In the genomic region with DNA sequence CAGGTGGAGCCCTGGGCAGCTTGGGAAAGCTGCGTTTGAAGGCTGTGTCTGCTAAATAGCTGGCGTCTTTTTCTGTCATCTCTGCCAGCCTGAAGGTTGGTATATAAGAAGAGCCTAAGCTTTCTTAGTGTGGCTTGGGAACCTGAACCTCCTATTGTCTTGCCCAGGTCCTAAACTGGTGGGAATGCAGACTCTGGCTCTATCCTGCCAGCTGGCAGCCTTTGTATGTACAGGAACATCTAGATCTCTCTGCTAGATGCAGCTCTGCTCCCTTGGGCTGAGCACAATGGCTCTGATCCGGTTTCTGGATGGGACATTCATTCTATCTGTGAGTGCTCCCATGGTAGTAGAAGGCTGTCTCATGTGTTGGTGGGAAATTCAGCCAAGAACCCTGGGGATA, we compare ENCODE assay signal across 10 mouse cellular contexts. TPM values are rescaled to one million over a fixed set of nuclear protein-coding genes. Genes with fewer than 3 reads are reported as not detected.
A peak's percentile ranks its signal among the peaks of the same experiment; 100 is the strongest.
DNase-seq lines count a peak whose midpoint lies in the region; ATAC-seq and TF ChIP-seq lines count a peak whose summit lies in the region.
"Had no signal": no experiment of that assay in that cellular context is flagged by ENCODE, and none has a peak within 500 bp of the region (broad histone marks: within the 10 kb centered on the region; RNA-seq: fewer than 3 reads in every experiment).

No protein-coding gene starts in this region.

- H3K9me3 ChIP-seq in embryonic facial prominence, embryonic 12.5 days: no peaks in the 10 kb centered on the region
- no peaks in the 10 kb centered on the region for H3K9me3 ChIP-seq in hindbrain, embryonic 11.5 days (ENCODE audit: control insufficient read depth, low read length)
- H3K9me3 ChIP-seq in midbrain, embryonic 12.5 days: no peaks in the 10 kb centered on the region
- H3K9me3 ChIP-seq: liver, embryonic 15.5 days had no signal

- WGBS in embryonic facial prominence, embryonic 12.5 days: 52% methylated on average over 3 of the region's 3 CpGs
- WGBS in hindbrain, embryonic 11.5 days: 57% methylated on average over 3 of the region's 3 CpGs
- WGBS in midbrain, embryonic 12.5 days: 53% methylated on average over 3 of the region's 3 CpGs
- 63% methylated on average over 3 of the region's 3 CpGs for WGBS in cerebellum, adult 2 months

- DNase-seq in heart, adult 18-20 months: peak; percentile 50 to 57
- no peak for DNase-seq in heart, postnatal 25 days (ENCODE audit: low spot score)
- DNase-seq in hindbrain, embryonic 11.5 days (ENCODE audit: low spot score): no peak
- DNase-seq in frontal cortex, adult 2 months (ENCODE audit: extremely low spot score in 1 of 2, low spot score in 1 of 2): no peak
- DNase-seq in urinary bladder, postnatal 10 days (ENCODE audit: low spot score): no peak
- no peak for DNase-seq in cerebellum, adult 2 months
- DNase-seq: right cerebral cortex, postnatal 25 days had no signal

- no peak for ATAC-seq in embryonic facial prominence, embryonic 12.5 days (ENCODE audit: insufficient number of reproducible peaks, insufficient read depth, low FRiP score, low TSS enrichment)
- ATAC-seq in hindbrain, embryonic 11.5 days (ENCODE audit: low FRiP score): no peak
- no peak for ATAC-seq in midbrain, embryonic 12.5 days (ENCODE audit: low FRiP score, low read depth)

- no peak for TF ChIP-seq CTCF in cerebellum, adult 2 months (IDR thresholded peaks at IDR 0.05; ENCODE audit: borderline replicate concordance, insufficient read depth, low read depth, low read length)

- H3K27me3 ChIP-seq in embryonic facial prominence, embryonic 12.5 days: no peaks in the 10 kb centered on the region
- H3K27me3 ChIP-seq in hindbrain, embryonic 11.5 days (ENCODE audit: control insufficient read depth, insufficient read depth, low read length): peaks cover 2% of the 10 kb centered on the region; the same call in 1 of the 2 replicates
- H3K27me3 ChIP-seq in midbrain, embryonic 12.5 days: peaks cover 13% of the 10 kb centered on the region
- H3K27me3 ChIP-seq in cerebellum, adult 2 months (ENCODE audit: control insufficient read depth, insufficient read depth, low read length): no peaks in the 10 kb centered on the region; the same call in 1 of the 2 replicates

- TF ChIP-seq POLR2A in cerebellum, adult 2 months (IDR thresholded peaks at IDR 0.05; ENCODE audit: borderline replicate concordance, insufficient read depth, low read length): no peak

- H3K27ac ChIP-seq in embryonic facial prominence, embryonic 12.5 days: peak overlapping the region; percentile 66
- peak overlapping the region; percentile 24; the same call in 1 of the 2 replicates for H3K27ac ChIP-seq in hindbrain, embryonic 11.5 days (ENCODE audit: low read depth, low read length)
- peak overlapping the region; percentile 84 for H3K27ac ChIP-seq in midbrain, embryonic 12.5 days (replicated peaks)
- no peak overlapping the region for H3K27ac ChIP-seq in cerebellum, adult 2 months (ENCODE audit: insufficient read depth, low read length)
- H3K27ac ChIP-seq: liver, embryonic 15.5 days had no signal

- H3K36me3 ChIP-seq in embryonic facial prominence, embryonic 12.5 days: peaks cover 11% of the 10 kb centered on the region; the same call in 1 of the 2 replicates
- H3K36me3 ChIP-seq in hindbrain, embryonic 11.5 days (ENCODE audit: control insufficient read depth, insufficient read depth, low read length): no peaks in the 10 kb centered on the region
- H3K36me3 ChIP-seq in midbrain, embryonic 12.5 days: peaks cover 19% of the 10 kb centered on the region
- H3K36me3 ChIP-seq: liver, embryonic 15.5 days had no signal

- H3K4me3 ChIP-seq in embryonic facial prominence, embryonic 12.5 days: peak overlapping the region; percentile 65
- peak overlapping the region; percentile 61 for H3K4me3 ChIP-seq in hindbrain, embryonic 11.5 days (ENCODE audit: low read depth, low read length)
- H3K4me3 ChIP-seq in midbrain, embryonic 12.5 days: peak overlapping the region; percentile 58
- no peak overlapping the region for H3K4me3 ChIP-seq in cerebellum, adult 2 months (replicated peaks; ENCODE audit: insufficient read depth, low read depth, low read length)
- H3K4me3 ChIP-seq: liver, embryonic 15.5 days had no signal

- intact Hi-C loops in heart, postnatal 25 days (cut with DNase I): loop anchor here (5.0 kb wide), 2 partner anchors 81 to 286 kb away; no protein-coding TSS in a partner anchor

- peak overlapping the region; percentile 62 for H3K4me2 ChIP-seq in embryonic facial prominence, embryonic 12.5 days (replicated peaks)
- peak overlapping the region; percentile 64 for H3K4me2 ChIP-seq in hindbrain, embryonic 11.5 days (replicated peaks; ENCODE audit: low read depth, low read length)
- peak overlapping the region; percentile 63 for H3K4me2 ChIP-seq in midbrain, embryonic 12.5 days (replicated peaks)
- H3K4me2 ChIP-seq: liver, embryonic 15.5 days had no signal

- peak overlapping the region; percentile 49 for H3K9ac ChIP-seq in embryonic facial prominence, embryonic 12.5 days
- peak overlapping the region; percentile 50 for H3K9ac ChIP-seq in hindbrain, embryonic 11.5 days (ENCODE audit: low read depth, low read length)
- H3K9ac ChIP-seq in midbrain, embryonic 12.5 days (replicated peaks): peak overlapping the region; percentile 73
- H3K9ac ChIP-seq: liver, embryonic 15.5 days had no signal

- H3K4me1 ChIP-seq in embryonic facial prominence, embryonic 12.5 days: peaks cover 65% of the 10 kb centered on the region
- H3K4me1 ChIP-seq in hindbrain, embryonic 11.5 days (replicated peaks; ENCODE audit: control insufficient read depth, insufficient read depth, low read length): peaks cover 18% of the 10 kb centered on the region
- H3K4me1 ChIP-seq in midbrain, embryonic 12.5 days: peaks cover 78% of the 10 kb centered on the region
- peaks cover 32% of the 10 kb centered on the region for H3K4me1 ChIP-seq in cerebellum, adult 2 months (ENCODE audit: control insufficient read depth, insufficient read depth, low read length)
- H3K4me1 ChIP-seq: liver, embryonic 15.5 days had no signal

RNA-seq across cellular contexts. Expression of a gene that starts 2.9 kb away (rescaled TPM):
- total RNA-seq in heart, adult 18-20 months (2021): 10 to 100 TPM; 49.2 to 52.5 TPM
- total RNA-seq in heart, postnatal 25 days (2021): 10 to 100 TPM; 64.4 to 75.8 TPM
- 42.7 and 45.3 TPM in 2 replicates for polyA plus RNA-seq in embryonic facial prominence, embryonic 12.5 days (2016; fragmentation: Nextera tagmentation; extraction: Ambion mirVana)
- polyA plus RNA-seq in hindbrain, embryonic 11.5 days (2014; fragmentation: Nextera tagmentation; extraction: Ambion mirVana): 25.7 and 29.6 TPM in 2 replicates
- polyA plus RNA-seq in midbrain, embryonic 12.5 days (2016; fragmentation: Nextera tagmentation; extraction: Ambion mirVana): 26.6 and 27.4 TPM in 2 replicates
- 18.6 and 20.4 TPM in 2 replicates for polyA plus RNA-seq in frontal cortex, adult 2 months (2012; rRNA removed)
- polyA plus RNA-seq in cerebellum, adult 2 months (2012; rRNA removed): 16.0 and 17.3 TPM in 2 replicates

RNA-seq across cellular contexts. Expression of a gene that starts 53.5 kb away (rescaled TPM):
- under 1 TPM in 1 of 2 experiments, not detected in 1; 0.69 TPM for total RNA-seq in heart, adult 18-20 months (2021)
- total RNA-seq in heart, postnatal 25 days (2021): not detected
- 0.17 and 0.51 TPM in 2 replicates for polyA plus RNA-seq in embryonic facial prominence, embryonic 12.5 days (2016; fragmentation: Nextera tagmentation; extraction: Ambion mirVana)
- polyA plus RNA-seq in hindbrain, embryonic 11.5 days (2014; fragmentation: Nextera tagmentation; extraction: Ambion mirVana): 1.0 and 1.1 TPM in 2 replicates
- 0.59 TPM in 1 of 2 replicates, not detected in the other for polyA plus RNA-seq in midbrain, embryonic 12.5 days (2016; fragmentation: Nextera tagmentation; extraction: Ambion mirVana)
- 0.56 and 0.92 TPM in 2 replicates for polyA plus RNA-seq in frontal cortex, adult 2 months (2012; rRNA removed)
- polyA plus RNA-seq in cerebellum, adult 2 months (2012; rRNA removed): 0.29 and 1.1 TPM in 2 replicates

Comparison
In these comparisons a context has a peak if more than half of its experiments do, and no peak if none do; other contexts are left out.
1. DNase-seq: peak in heart, adult 18-20 months (2 of 2); none in heart, postnatal 25 days (single experiment), hindbrain, embryonic 11.5 days (single experiment), frontal cortex, adult 2 months (0 of 2), urinary bladder, postnatal 10 days (single experiment) and cerebellum, adult 2 months (0 of 2).
2. Peak in every context shown above with its lines, with median percentiles within 50 percentile points of each other: H3K4me2 ChIP-seq and H3K9ac ChIP-seq.